Mouse (Mus musculus) MEL (cell line): ENCODE data around the gene Tprn. TPM values are rescaled to one million over a fixed set of nuclear protein-coding genes. Genes with fewer than 3 reads are reported as not detected.

Experiments used
- DNase-seq: peaks from one replicate; pipeline ENCODE4 v3.0.0; 2011; ENCODE audit warnings: low read depth, low spot score
- H3K27ac ChIP-seq: 2 replicates; pipeline ENCODE4 v1.5.1; 2012; ENCODE audit warnings: low read depth, mild to moderate bottlenecking, control low read depth, low read length, moderate library complexity; ENCODE audit not compliant: control insufficient read depth
- H3K27me3 ChIP-seq, 2 experiments: fragments of 150-350 bp in 1 of 2; sonication (generic) in 1 of 2; 2 replicates each; pipeline ENCODE4 v1.6.1; 2012; ENCODE audit warnings: low read length in 2 of 2, mild to moderate bottlenecking in 2 of 2, improper control_type of control experiment in 1 of 2, moderate library complexity in 1 of 2; ENCODE audit not compliant: insufficient read depth in 2 of 2, control insufficient read depth in 1 of 2
- H3K36me3 ChIP-seq, 2 experiments: 2 replicates each; pipeline ENCODE4 v1.6.1; 2012 to 2014; ENCODE audit warnings: low read length in 2 of 2, improper control_type of control experiment in 1 of 2, inconsistent platforms in 1 of 2, mild to moderate bottlenecking in 1 of 2; ENCODE audit not compliant: insufficient read depth in 2 of 2, control insufficient read depth in 1 of 2
- H3K4me1 ChIP-seq, 2 experiments: fragments of 150-350 bp in 1 of 2; sonication (generic) in 1 of 2; 2 replicates each; pipeline ENCODE4 v1.6.1; 2012; ENCODE audit warnings: low read length in 2 of 2, improper control_type of control experiment in 1 of 2, mild to moderate bottlenecking in 1 of 2; ENCODE audit not compliant: insufficient read depth in 2 of 2, control insufficient read depth in 1 of 2
- H3K4me3 ChIP-seq, 2 experiments: fragments of 150-350 bp in 1 of 2; sonication (generic) in 1 of 2; 2 replicates each; pipeline ENCODE4 v1.5.1; 2012; ENCODE audit warnings: low read depth in 2 of 2, low read length in 2 of 2, mild to moderate bottlenecking in 2 of 2, moderate library complexity in 2 of 2, control low read depth in 1 of 2, improper control_type of control experiment in 1 of 2; ENCODE audit not compliant: control insufficient read depth in 1 of 2, insufficient read depth in 1 of 2
- H3K79me2 ChIP-seq: 2 replicates; pipeline ENCODE4 v1.6.1; 2012; ENCODE audit warnings: mild to moderate bottlenecking, low read length, moderate library complexity; ENCODE audit not compliant: control insufficient read depth, poor library complexity, insufficient read depth
- H3K9ac ChIP-seq: 2 replicates; pipeline ENCODE4 v1.6.1; 2012; ENCODE audit warnings: low read depth, mild to moderate bottlenecking, control low read depth, low read length, moderate library complexity; ENCODE audit not compliant: control insufficient read depth, poor library complexity, severe bottlenecking
- H3K9me3 ChIP-seq: fragments of 150-350 bp; sonication (generic); replicated peaks from 2 replicates; pipeline ENCODE4 v1.6.1; 2012; ENCODE audit warnings: mild to moderate bottlenecking, low read length, improper control_type of control experiment, moderate library complexity; ENCODE audit not compliant: insufficient read depth
- BHLHE40 ChIP-seq: IDR thresholded peaks from 2 replicates; pipeline ENCODE4 v1.6.1; 2012; ENCODE audit warnings: low read depth, mild to moderate bottlenecking, inconsistent platforms, low read length, improper control_type of control experiment, borderline replicate concordance
- CHD2 ChIP-seq: IDR thresholded peaks from 2 replicates; pipeline ENCODE4 v1.6.1; 2011; ENCODE audit warnings: low read length, improper control_type of control experiment
- CTCF ChIP-seq, 3 experiments: IDR thresholded peaks in 2 of 3; conservative IDR thresholded peaks in 1 of 3; 2 replicates each; pipeline ENCODE4 v1.5.1; 2011 to 2012; ENCODE audit warnings: low read length in 3 of 3, low read depth in 2 of 3, mild to moderate bottlenecking in 2 of 3, improper control_type of control experiment in 1 of 3, inconsistent platforms in 1 of 3, mixed read lengths in 1 of 3, moderate library complexity in 1 of 3; ENCODE audit not compliant: control insufficient read depth in 1 of 3, insufficient read depth in 1 of 3, poor library complexity in 1 of 3, severe bottlenecking in 1 of 3
- ELF1 ChIP-seq: IDR thresholded peaks from 2 replicates; pipeline ENCODE4 v1.6.1; 2014; ENCODE audit warnings: low read depth, mild to moderate bottlenecking, inconsistent platforms, low read length, improper control_type of control experiment, moderate library complexity
- ETS1 ChIP-seq: IDR thresholded peaks from 2 replicates; pipeline ENCODE4 v1.6.1; 2012; ENCODE audit warnings: low read depth, mild to moderate bottlenecking, inconsistent platforms, low read length, improper control_type of control experiment, moderate library complexity
- GATA1 ChIP-seq: IDR thresholded peaks from 2 replicates; pipeline ENCODE4 v1.6.1; 2011; ENCODE audit warnings: low read depth, low read length, improper control_type of control experiment
- JUND ChIP-seq: IDR thresholded peaks from 2 replicates; pipeline ENCODE4 v1.6.1; 2011; ENCODE audit warnings: low read depth, mild to moderate bottlenecking, improper control_type of control experiment, low read length
- MAX ChIP-seq: IDR thresholded peaks from 2 replicates; pipeline ENCODE4 v1.6.1; 2011; ENCODE audit warnings: low read length, improper control_type of control experiment
- MAZ ChIP-seq: IDR thresholded peaks from 2 replicates; pipeline ENCODE4 v1.6.1; 2012; ENCODE audit warnings: low read depth, mild to moderate bottlenecking, inconsistent platforms, low read length, improper control_type of control experiment
- MXI1 ChIP-seq: IDR thresholded peaks from 2 replicates; pipeline ENCODE4 v1.6.1; 2011; ENCODE audit warnings: mild to moderate bottlenecking, low read depth, low read length, improper control_type of control experiment
- MYB ChIP-seq: IDR thresholded peaks from 2 replicates; pipeline ENCODE4 v1.6.1; 2011; ENCODE audit warnings: mild to moderate bottlenecking, low read depth, low read length, improper control_type of control experiment
- NRF1 ChIP-seq: IDR thresholded peaks from 2 replicates; pipeline ENCODE4 v1.6.1; 2014; ENCODE audit warnings: low read depth, mild to moderate bottlenecking, inconsistent platforms, low read length, improper control_type of control experiment, moderate library complexity; ENCODE audit not compliant: poor library complexity, insufficient read depth, severe bottlenecking
- POLR2A ChIP-seq, 2 experiments: IDR thresholded peaks; 2 replicates each; pipeline ENCODE4 v1.6.1; 2011 to 2012; ENCODE audit warnings: low read length in 2 of 2, mild to moderate bottlenecking in 2 of 2, control low read depth in 1 of 2, improper control_type of control experiment in 1 of 2, low read depth in 1 of 2, moderate library complexity in 1 of 2; ENCODE audit not compliant: control insufficient read depth in 1 of 2, insufficient read depth in 1 of 2, poor library complexity in 1 of 2
- POLR2AphosphoS2 ChIP-seq: IDR thresholded peaks from 2 replicates; pipeline ENCODE4 v1.6.1; 2011; ENCODE audit warnings: low read length, improper control_type of control experiment
- POLR2AphosphoS5 ChIP-seq: IDR thresholded peaks from 2 replicates; pipeline ENCODE4 v1.6.1; 2012; ENCODE audit warnings: low read depth, borderline replicate concordance, mild to moderate bottlenecking, inconsistent platforms, low read length, moderate library complexity, mixed read lengths
- RCOR1 ChIP-seq: IDR thresholded peaks from 2 replicates; pipeline ENCODE4 v1.6.1; 2012; ENCODE audit warnings: low read depth, mild to moderate bottlenecking, inconsistent platforms, low read length, improper control_type of control experiment
- SIN3A ChIP-seq: IDR thresholded peaks from 2 replicates; pipeline ENCODE4 v1.6.1; 2012; ENCODE audit warnings: low read length, improper control_type of control experiment, inconsistent platforms
- SMC3 ChIP-seq: IDR thresholded peaks from 2 replicates; pipeline ENCODE4 v1.6.1; 2011; ENCODE audit warnings: low read depth, low read length, improper control_type of control experiment
- TBP ChIP-seq: IDR thresholded peaks from 2 replicates; pipeline ENCODE4 v1.8.0; 2011; ENCODE audit warnings: low read depth, low read length, improper control_type of control experiment
- TCF12 ChIP-seq: IDR thresholded peaks from 2 replicates; pipeline ENCODE4 v1.6.1; 2014; ENCODE audit warnings: low read depth, mild to moderate bottlenecking, inconsistent platforms, low read length, improper control_type of control experiment, moderate library complexity
- UBTF ChIP-seq: IDR thresholded peaks from 2 replicates; pipeline ENCODE4 v1.6.1; 2012; ENCODE audit warnings: low read depth, mild to moderate bottlenecking, inconsistent platforms, low read length, improper control_type of control experiment, moderate library complexity, borderline replicate concordance; ENCODE audit not compliant: insufficient read depth
- USF2 ChIP-seq, 2 experiments: IDR thresholded peaks; 2 replicates each; pipeline ENCODE4 v1.6.1; 2011 to 2012; ENCODE audit warnings: improper control_type of control experiment in 2 of 2, low read length in 2 of 2, borderline replicate concordance in 1 of 2, inconsistent platforms in 1 of 2, low read depth in 1 of 2, mild to moderate bottlenecking in 1 of 2; ENCODE audit not compliant: insufficient read depth in 1 of 2
- ZC3H11A ChIP-seq: IDR thresholded peaks from 2 replicates; pipeline ENCODE4 v1.6.1; 2012; ENCODE audit warnings: low read depth, mild to moderate bottlenecking, inconsistent platforms, low read length, improper control_type of control experiment
- ZKSCAN1 ChIP-seq: IDR thresholded peaks from 2 replicates; pipeline ENCODE4 v1.6.1; 2012; ENCODE audit warnings: low read depth, mild to moderate bottlenecking, inconsistent platforms, low read length, improper control_type of control experiment, moderate library complexity
- polyA plus RNA-seq, 2 experiments: library from polyadenylated mRNA; stranded (reverse) in 1 of 2; unstranded in 1 of 2; fragments of >175 nt in 1 of 2; fragments of >200 nt in 1 of 2; gene quantifications; 2 replicates each; pipeline versions ENCODE4 v1.2.1 to v1.2.4; 2012; ENCODE audit warnings: low replicate concordance in 2 of 2, low read depth in 1 of 2; ENCODE audit not compliant: insufficient read length in 2 of 2, insufficient read depth in 1 of 2, missing spikeins in 1 of 2
- total RNA-seq: library from RNA; depleted of rRNA; stranded (reverse); fragments of 300-350 nt; gene quantifications from 2 replicates; pipeline ENCODE4 v1.2.3, GENCODE M21; 2012

Tprn gene
- total and polyA plus RNA-seq, 3 experiments, result 32.9 to 50.8 TPM; not detected in 1

DNA sequence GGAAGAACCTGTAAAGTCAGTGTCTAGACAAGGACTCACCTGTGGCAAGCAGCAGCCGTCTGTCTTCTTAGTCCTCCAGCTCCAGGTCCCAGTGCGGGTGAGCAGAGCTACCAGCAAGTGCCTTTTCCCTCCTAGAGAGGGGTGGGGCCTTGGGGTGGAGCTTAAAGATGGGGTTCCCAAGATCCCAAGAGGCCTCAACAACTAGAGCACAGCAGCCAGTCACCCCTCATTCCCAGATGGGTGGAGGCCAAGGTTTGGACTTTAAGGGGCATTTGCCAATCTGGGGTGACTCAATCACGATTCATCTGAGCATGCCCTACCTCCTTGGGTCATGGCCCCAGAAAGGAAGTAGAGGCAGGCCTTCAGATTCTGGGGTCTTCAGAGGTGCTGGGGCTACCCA, 22.7 kb upstream of the Tprn start:
- H3K4me1 ChIP-seq, result peaks cover 0 to 21% of the 10 kb centered on the region in 2 experiments; a peak in 3 of 4 replicates

GRCm38 (mm10) chr2:25240310-25240709, 22.1 kb upstream of the Tprn start:
- no peak for TF ChIP-seq ZC3H11A
- TF ChIP-seq BHLHE40, result no peak
- no peak for TF ChIP-seq JUND
- TF ChIP-seq USF2 (IDR thresholded peaks at IDR 0.05; ENCODE audit: borderline replicate concordance in 1 of 2, insufficient read depth in 1 of 2, low read depth in 1 of 2, low read length in 2 of 2), result no peak
- no peak for TF ChIP-seq NRF1
- TF ChIP-seq MYB, result no peak
- no peak for TF ChIP-seq GATA1
- no peak for TF ChIP-seq POLR2AphosphoS2
- TF ChIP-seq MAZ, result no peak
- TF ChIP-seq CTCF (IDR thresholded peaks at IDR 0.05 in 2 of 3, conservative IDR thresholded peaks at IDR 0.05 in 1 of 3; ENCODE audit: control insufficient read depth in 1 of 3, insufficient read depth in 1 of 3, low read depth in 2 of 3, low read length in 3 of 3, poor library complexity in 1 of 3, severe bottlenecking in 1 of 3), result no peak
- no peak for TF ChIP-seq SMC3
- Histone ChIP-seq H3K4me3 (peak overlapping the region; percentile 57 to 64), H3K9me3 (no peaks in the 10 kb centered on the region), H3K27me3 (no peaks in the 10 kb centered on the region), H3K4me1 (peaks cover 0 to 21% of the 10 kb centered on the region in 2 experiments; a peak in 3 of 4 replicates), H3K79me2 (no peaks in the 10 kb centered on the region; the same call in 1 of the 2 replicates), H3K36me3 (no peaks in the 10 kb centered on the region), H3K27ac (no peak overlapping the region), H3K9ac (peak overlapping the region; percentile 30)
- no peak for DNase-seq

More for the DNA sequence above, 22.7 kb upstream of the Tprn start:
- no peak overlapping the region for H3K9ac ChIP-seq
- no peak for DNase-seq
- no peaks in the 10 kb centered on the region for H3K27me3 ChIP-seq
- H3K36me3 ChIP-seq, result no peaks in the 10 kb centered on the region
- TF ChIP-seq SIN3A, result no peak
- TF ChIP-seq TCF12, result no peak
- no peak for TF ChIP-seq ZKSCAN1
- TF ChIP-seq BHLHE40, result no peak
- TF ChIP-seq MAX, result no peak
- TF ChIP-seq UBTF, result no peak
- no peak for TF ChIP-seq TBP
- TF ChIP-seq POLR2A (IDR thresholded peaks at IDR 0.05; ENCODE audit: control insufficient read depth in 1 of 2, insufficient read depth in 1 of 2, low read depth in 1 of 2, low read length in 2 of 2, poor library complexity in 1 of 2), result no peak
- no peak for TF ChIP-seq CHD2
- no peak for TF ChIP-seq MXI1
- TF ChIP-seq RCOR1, result no peak
- no peak for TF ChIP-seq CTCF (IDR thresholded peaks at IDR 0.05 in 2 of 3, conservative IDR thresholded peaks at IDR 0.05 in 1 of 3; ENCODE audit: control insufficient read depth in 1 of 3, insufficient read depth in 1 of 3, low read depth in 2 of 3, low read length in 3 of 3, poor library complexity in 1 of 3, severe bottlenecking in 1 of 3)
- no peak for TF ChIP-seq ELF1
- no peak for TF ChIP-seq MAZ
- TF ChIP-seq POLR2AphosphoS5, result no peak
- TF ChIP-seq ETS1, result no peak
- no peaks in the 10 kb centered on the region; the same call in 1 of the 2 replicates for H3K79me2 ChIP-seq
- H3K27ac ChIP-seq, result no peak overlapping the region
- no peaks in the 10 kb centered on the region for H3K9me3 ChIP-seq
- H3K4me3 ChIP-seq, result no peak overlapping the region
